Mouse (Mus musculus) adrenal gland, postnatal 10 days (tissue): ENCODE results near the gene Hexb. TPM values are rescaled to one million over a fixed set of nuclear protein-coding genes. Genes with fewer than 3 reads are reported as not detected.

ENCODE experiments used
- DNase-seq: peaks from one replicate; pipeline ENCODE4 v3.0.0; 2021; ENCODE audit warnings: mixed read lengths
- long read RNA-seq, 2 experiments: library from polyadenylated mRNA; stranded (forward); transcript quantifications; one replicate each; pipeline ENCODE4 v2.0.0; 2021
- total RNA-seq, 2 experiments: library from RNA; stranded (reverse); gene quantifications; 2 replicates each; pipeline ENCODE4 v1.2.3; 2021

The Hexb gene
- total RNA-seq = 10 to 100 TPM; 26.7 to 29.8 TPM
- long read RNA-seq, experiment 1, transcript Hexb-201 (14 exons, 1,905 nt) = major isoform, 48 of 51 reads
- long read RNA-seq, experiment 1, partial matches to known transcripts = 1 of 51 reads
- long read RNA-seq, experiment 1, other reads (novel, unspliced or antisense) = 2 of 51 reads
- long read RNA-seq, experiment 2, transcript Hexb-201 (14 exons, 1,905 nt) = major isoform, 46 of 51 reads
- long read RNA-seq, experiment 2, partial matches to known transcripts = 2 of 51 reads
- long read RNA-seq, experiment 2, other reads (novel, unspliced or antisense) = 3 of 51 reads

- peak; percentile 95 for DNase-seq
Measured at GRCm38 (mm10) chr13:97197932-97198562, at the start of gene Hexb. Gene Hexb (minus strand): TSS chr13:97198357.

- DNase-seq = no peak
Measured at GRCm38 (mm10) chr13:97247754-97248153, 49.6 kb upstream of the Hexb start.

DNA sequence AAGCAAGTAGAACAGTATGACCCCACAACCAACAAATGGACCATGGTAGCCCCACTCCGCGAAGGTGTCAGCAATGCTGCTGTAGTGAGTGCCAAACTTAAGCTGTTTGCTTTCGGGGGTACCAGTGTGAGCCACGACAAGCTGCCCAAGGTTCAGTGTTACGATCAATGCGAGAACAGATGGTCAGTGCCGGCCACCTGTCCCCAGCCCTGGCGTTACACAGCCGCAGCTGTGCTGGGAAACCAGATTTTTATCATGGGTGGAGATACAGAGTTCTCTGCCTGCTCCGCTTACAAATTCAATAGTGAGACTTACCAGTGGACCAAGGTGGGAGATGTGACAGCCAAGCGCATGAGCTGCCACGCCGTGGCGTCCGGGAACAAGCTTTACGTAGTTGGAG is 48.1 kb upstream of the Hexb start:
- no peak for DNase-seq

DNA sequence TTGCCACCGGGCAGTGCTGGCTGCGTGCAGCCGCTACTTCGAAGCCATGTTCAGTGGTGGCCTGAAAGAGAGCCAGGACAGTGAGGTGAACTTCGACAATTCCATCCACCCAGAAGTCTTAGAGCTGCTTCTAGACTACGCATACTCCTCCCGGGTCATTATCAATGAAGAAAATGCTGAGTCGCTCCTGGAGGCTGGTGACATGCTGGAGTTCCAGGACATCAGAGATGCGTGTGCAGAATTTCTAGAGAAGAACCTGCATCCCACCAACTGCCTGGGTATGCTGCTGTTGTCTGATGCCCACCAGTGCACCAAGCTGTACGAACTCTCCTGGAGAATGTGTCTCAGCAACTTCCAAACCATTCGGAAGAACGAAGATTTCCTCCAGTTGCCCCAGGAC is 47.0 kb upstream of the Hexb start:
- DNase-seq = no peak

GRCm38 (mm10) chr13:97244712-97245105 is 46.6 kb upstream of the Hexb start:
- DNase-seq = no peak

DNA sequence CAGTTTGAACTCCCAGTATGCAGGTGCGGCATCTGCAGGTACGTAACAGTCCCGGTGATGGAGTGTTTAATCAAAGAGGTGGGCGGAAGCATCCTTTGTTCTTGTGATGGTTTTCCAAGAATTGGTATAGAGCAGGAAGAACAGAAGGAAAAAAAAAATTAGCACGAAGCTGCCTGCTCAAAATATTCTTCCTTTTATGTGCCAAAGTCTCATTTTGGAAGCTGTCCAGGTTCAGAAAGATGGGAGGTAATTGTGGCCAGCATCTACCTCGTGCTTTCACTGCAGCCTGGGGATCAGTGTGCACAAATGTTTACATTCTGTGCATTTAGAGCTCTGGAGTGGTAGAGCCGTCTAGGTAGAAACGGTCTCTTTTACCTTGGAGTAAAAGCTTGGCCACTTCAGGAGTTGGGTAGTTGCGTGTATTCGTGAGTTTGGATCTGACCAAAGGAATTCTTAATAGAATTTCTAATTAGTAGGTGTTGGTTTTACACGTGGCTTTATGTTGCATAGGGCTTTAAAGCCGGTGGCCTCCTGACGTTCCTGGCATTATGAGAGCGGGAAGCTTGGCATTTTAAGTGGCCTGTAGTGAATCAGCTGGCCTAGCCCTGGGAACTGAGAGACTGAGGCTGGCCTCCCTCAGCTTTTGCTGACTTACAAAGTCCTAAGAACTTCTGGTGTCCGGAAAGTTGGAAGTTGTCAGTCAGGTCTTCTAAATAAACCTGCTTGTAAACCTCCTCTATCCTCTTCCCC is 46.0 kb upstream of the Hexb start:
- DNase-seq = no peak

DNA sequence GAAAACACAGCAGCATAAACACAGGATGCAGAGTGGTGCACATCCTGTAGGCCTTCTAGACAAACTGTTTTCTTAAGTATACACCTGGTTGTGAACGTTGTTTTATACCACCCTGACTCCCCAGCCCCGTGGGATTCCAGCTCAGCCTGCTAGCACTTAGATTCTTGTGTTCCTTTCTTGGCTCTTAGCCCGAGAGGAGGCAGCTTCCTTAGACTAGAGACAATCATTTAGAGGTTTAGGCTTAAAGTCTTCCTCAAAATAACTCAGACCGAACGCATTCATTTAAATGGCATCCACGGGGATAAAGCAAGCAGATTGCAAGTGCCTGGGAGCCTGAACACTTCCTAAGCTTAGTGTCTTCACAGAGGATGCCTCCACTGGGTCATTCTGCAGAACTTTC is 44.6 kb upstream of the Hexb start:
- DNase-seq = no peak

DNA sequence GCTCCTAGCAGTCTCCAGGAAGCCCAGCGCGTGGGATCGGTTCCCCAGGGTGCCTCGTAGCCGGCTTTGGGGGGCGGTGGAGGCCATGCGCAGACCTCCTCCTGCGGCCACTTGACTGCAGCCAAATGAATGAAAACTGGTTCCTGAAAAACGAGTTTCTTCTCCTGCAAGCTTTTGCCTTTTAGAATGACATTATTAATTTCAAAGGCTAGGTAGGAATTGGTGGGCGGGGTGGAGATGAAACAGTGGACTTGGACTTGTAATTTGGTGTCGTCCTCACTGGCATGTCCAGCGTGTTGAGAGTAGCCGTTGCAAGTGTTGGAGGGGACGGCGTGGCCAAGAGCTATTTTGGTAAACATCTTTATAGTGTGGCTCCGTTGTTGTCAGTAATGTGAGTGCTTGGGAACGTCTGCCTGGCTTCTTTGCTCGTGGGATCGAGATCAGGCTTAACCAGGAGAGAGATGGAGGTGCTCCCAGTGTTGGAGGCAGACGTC is 43.7 kb upstream of the Hexb start:
- no peak for DNase-seq

DNA sequence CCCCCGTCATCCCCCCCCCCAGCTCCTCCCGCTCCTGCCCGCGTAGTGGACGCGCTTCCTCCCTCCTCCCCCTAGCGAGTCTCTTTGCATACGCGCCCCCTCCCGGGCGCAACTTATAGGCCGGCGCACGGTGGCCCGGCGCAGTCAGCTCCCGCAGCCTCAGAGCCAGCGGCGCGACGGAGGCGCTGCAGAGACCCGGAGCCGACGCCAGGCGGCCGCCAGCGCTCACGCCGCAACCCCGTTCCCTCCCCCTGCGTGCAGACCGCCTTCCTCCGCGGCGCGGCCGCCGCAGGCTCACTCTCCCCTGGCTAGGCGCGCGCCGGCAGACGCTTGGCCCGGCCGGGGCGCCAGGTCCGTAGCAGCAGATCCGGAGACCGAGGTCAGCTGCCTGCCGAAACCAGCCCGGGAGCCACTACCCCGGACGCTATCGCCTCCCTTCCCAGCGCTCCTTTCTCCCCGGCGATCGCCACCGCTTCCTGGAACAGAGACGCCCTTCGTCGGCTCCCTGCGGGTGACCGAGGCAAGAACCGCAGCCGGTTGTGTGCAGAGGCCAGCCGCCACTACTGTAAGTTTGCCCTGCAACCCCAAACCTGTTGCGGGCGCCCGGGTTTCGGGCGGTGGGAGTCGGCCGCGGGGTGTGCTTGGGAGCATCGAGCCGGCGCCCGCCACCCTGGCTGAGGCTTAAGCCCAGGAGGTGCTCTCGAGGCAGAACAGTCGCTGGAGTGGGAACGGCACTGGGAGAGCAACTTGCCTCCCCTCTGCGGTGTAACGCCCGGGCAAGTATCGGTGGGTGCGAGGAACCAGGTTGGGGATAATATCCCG is 43.0 kb upstream of the Hexb start, which contains the start of gene Enc1:
TSS of gene Enc1 (plus strand) at position 141 of the 822 bp plus-strand sequence.
- DNase-seq = peak; percentile 95

- DNase-seq = peak; percentile 83
Measured at GRCm38 (mm10) chr13:97240279-97240964, 42.3 kb upstream of the Hexb start.

DNA sequence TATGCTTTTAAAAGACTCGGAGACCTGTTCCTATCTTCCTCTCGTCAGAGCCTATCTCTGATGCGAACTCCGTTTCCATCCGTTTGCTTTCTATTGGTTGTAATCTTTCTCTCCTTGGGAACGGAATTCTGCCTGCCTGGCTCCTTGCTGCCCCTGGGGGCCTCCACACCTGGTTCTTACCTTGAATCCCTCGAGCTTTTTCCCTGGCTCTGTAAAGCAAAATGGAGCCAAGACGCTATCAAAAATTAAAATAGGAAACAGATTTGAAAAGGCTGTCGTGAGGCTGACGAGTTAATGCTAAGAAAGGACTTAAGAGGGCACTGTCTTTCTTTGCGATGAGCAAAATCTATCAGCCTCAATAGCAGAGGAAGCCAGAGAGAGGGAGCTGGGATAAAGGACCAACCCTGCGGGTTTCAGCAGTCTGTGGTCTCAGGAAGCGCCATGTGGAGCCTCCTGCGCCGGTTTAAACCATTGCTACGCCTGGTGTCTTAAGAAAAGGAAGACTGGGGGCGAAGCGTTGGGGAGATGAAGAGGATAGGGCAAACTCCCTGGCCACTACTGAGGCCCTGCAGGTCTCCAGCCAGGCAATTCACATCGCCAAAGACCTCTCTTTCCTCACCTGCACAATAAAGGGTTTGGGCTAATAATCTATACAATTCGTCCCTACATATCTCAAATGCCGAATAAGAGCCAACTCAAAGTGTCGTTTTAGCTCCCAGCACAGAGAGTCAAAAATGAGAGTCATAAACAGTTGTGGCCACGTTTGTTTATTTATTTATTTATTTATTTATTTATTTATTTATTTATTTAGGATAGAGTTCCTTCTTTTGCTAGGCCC is 41.4 kb upstream of the Hexb start:
- peak; percentile 59 for DNase-seq

GRCm38 (mm10) chr13:97238181-97238981 is 40.2 kb upstream of the Hexb start:
- no peak for DNase-seq

- no peak for DNase-seq
Measured at GRCm38 (mm10) chr13:97237700-97238099, 39.5 kb upstream of the Hexb start.

DNA sequence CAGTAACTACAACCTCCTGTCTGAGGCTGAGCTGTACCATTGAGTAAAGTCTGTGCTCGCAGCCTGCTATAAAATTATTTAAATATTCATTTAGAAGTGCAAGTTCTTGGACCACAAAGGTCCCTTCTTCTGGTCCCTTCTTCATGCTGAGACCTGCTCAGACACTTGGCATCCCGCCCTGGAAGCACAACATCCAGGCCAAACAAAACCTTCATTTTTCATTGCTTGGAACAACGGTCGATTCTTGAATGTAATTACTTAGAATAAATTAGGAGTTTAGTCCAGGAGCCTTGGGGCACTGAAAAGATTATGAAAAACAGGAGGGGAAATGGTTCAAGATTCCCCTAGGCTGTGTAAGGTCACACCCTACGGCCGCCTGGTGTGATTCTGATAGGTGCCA is 37.8 kb upstream of the Hexb start:
- DNase-seq = no peak

DNA sequence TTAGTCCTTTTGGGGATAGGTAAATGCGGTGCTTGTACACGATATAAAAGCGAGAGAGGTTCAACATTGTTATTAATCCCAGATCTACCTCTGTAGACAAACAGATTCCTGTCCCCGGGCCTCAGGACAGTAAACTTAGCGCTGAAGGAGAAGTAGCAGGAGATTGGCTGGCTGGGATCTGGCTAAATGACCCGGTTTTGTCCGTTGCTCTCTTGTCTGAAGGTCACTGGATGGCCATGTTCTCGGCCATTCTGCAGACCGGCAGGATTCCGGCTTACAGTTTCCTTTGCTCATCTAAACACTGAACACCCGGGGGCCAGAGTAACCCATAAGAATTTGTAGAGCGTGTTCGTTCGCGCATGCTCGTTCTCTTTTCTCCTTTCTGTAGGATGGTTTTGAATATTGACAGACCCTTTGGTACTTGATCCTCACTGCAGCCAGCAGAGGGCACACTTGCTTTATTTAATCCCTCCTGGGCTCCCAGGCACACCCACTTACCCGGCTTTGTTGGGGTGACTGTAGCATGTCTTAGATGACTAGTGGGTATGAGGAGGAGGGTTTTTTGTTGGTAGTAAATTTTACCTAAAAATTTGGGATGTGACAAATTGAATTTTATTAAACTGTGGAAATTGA is 36.7 kb upstream of the Hexb start:
- peak; percentile 86 for DNase-seq

DNA sequence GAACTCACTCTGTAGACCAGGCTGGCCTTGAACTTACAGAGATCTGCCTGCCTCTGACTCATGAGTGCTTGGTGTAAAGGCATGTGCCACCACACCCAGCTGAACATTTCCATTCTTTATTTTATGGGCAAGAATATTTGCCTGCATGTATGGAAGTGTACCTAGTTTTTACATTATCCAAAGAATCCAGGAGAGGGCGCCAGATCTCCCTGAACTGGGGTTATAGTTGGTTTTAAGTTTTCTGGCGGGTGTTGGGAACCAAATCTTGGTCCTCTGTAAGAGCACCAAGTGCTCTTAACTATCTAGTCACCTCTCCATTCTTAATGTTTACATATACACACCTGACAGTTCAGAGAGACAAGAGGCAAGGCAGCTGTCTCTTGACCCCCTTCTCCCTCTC is 34.9 kb upstream of the Hexb start:
- DNase-seq = no peak

DNA sequence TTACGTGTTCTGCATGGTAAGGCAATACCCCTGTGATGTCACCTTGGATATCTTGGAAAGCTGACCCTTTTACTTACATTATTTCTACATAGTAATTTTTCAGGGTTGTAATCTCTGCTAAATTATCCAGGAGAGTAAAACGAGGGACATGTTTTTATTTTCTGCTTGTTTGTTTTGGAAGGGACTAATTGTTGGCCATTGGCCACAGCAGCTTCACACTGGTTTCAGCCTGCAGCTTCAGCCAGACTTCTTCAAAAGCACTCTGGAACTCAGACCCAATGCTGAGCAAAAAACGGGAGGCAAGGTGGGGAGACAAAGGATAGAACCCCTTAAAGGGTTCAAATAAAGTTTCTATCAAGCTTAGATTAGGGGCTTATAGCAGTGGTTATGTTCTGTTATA is 31.9 kb upstream of the Hexb start:
- no peak for DNase-seq

DNA sequence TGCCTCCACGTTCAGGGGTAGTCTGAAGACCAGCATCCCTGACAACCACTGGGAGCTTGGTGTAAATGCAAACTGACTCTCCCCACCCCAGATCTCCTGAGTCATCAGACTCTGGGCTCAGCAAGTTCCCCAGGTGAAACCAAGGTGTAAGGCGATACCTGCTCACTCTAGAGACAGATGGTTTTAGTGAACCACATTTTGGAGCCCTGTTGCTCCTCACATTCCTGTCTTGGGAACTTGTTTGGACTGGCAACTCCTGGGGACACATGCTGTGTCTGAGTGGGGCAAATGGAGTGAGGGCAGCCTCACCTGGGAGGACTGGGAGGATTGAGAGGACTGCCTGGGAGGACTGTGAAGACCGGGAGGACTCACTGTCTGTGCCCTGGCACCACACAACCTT is 29.6 kb upstream of the Hexb start:
- DNase-seq = no peak

DNA sequence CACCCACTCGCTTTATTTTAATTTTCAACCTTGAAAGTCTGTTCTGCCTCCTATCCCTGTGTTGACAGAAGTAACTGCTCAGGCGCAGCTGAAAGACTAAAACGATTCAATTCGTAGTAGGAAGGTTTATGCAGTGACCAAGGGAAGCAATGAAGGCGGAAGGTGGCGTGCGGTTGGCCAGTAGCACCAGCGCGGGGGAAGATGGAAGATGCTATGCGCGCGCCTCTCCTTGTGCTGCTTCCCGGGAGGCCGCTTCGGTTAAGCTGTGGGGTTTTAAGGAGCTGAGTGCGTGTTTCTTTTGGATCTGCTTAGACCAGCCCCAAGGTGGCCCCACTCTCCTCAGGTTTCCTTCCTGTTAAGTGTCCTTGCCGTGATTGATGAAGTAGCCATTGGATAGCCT is 27.0 kb upstream of the Hexb start:
- DNase-seq = no peak
